Mouse (Mus musculus) forebrain, embryonic 14.5 days (tissue): ENCODE results near the gene Cyp2d10. TPM values are rescaled to one million over a fixed set of nuclear protein-coding genes. Genes with fewer than 3 reads are reported as not detected.
A peak's percentile ranks its signal among the peaks of the same experiment; 100 is the strongest.

ENCODE experiments used
- ATAC-seq: fragments of 200-750 bp; cut with Nextera tagmentation; 2 replicates; pipeline ENCODE4 v1.8.0; 2017; ENCODE audit warnings: mild to moderate bottlenecking, moderate library complexity
- DNase-seq: peaks from one replicate; pipeline ENCODE4 v3.0.0-alpha.2; 2015; ENCODE audit warnings: low spot score
- H3K27ac ChIP-seq: fragments of 300-500 bp; sonication (generic); 2 replicates; pipeline ENCODE4 v1.5.1; 2014; ENCODE audit warnings: low read depth, mild to moderate bottlenecking, control low read depth, low read length, moderate library complexity
- H3K27me3 ChIP-seq: fragments of 300-500 bp; sonication (generic); replicated peaks from 2 replicates; pipeline ENCODE4 v1.6.1; 2014; ENCODE audit warnings: low read length, control low read depth, mixed read lengths; ENCODE audit not compliant: control insufficient read depth, insufficient read depth
- H3K36me3 ChIP-seq: fragments of 300-500 bp; sonication (generic); 2 replicates; pipeline ENCODE4 v1.6.1; 2014; ENCODE audit warnings: low read length, control low read depth; ENCODE audit not compliant: control insufficient read depth, insufficient read depth
- H3K4me1 ChIP-seq: fragments of 300-500 bp; sonication (generic); 2 replicates; pipeline ENCODE4 v1.6.1; 2014; ENCODE audit warnings: antibody characterized with exemption, low read length, control low read depth; ENCODE audit not compliant: control insufficient read depth, insufficient read depth
- H3K4me2 ChIP-seq: fragments of 300-500 bp; sonication (generic); 2 replicates; pipeline ENCODE4 v1.6.1; 2014; ENCODE audit warnings: mild to moderate bottlenecking, control low read depth, low read length
- H3K4me3 ChIP-seq: fragments of 300-500 bp; sonication (generic); 2 replicates; pipeline ENCODE4 v1.5.1; 2014; ENCODE audit warnings: low read depth, low read length, control low read depth
- H3K9ac ChIP-seq: fragments of 300-500 bp; sonication (generic); 2 replicates; pipeline ENCODE4 v1.6.1; 2014; ENCODE audit warnings: mild to moderate bottlenecking, low read length, control low read depth, moderate library complexity
- H3K9me3 ChIP-seq: fragments of 300-500 bp; sonication (generic); replicated peaks from 2 replicates; pipeline ENCODE4 v1.6.1; 2016; ENCODE audit warnings: low read length, control low read depth, mixed read lengths; ENCODE audit not compliant: control insufficient read depth
- WGBS: fragments of 180-500 bp; shearing (Covaris S2); extraction: QIAGEN DNeasy Blood & Tissue Kit; methylation state at CpG from one replicate; pipeline ENCODE4 v1.1.7; 2014; 5-methylcytosine and 5-hydroxymethylcytosine counted together
- microRNA-seq: library from miRNA; unstranded; fragments of <30 nt; microRNA quantifications from one replicate; pipeline ENCODE4, GENCODE M21; 2016
- polyA plus RNA-seq: library from polyadenylated mRNA; unstranded; fragments of >200 nt; fragmentation: Nextera tagmentation; extraction: Ambion mirVana; gene quantifications from 2 replicates; pipeline ENCODE4 v1.2.1, GENCODE M21; 2014

Gene Cyp2d10
- polyA plus RNA-seq, 1 experiment from 2014 or later = not detected

DNA sequence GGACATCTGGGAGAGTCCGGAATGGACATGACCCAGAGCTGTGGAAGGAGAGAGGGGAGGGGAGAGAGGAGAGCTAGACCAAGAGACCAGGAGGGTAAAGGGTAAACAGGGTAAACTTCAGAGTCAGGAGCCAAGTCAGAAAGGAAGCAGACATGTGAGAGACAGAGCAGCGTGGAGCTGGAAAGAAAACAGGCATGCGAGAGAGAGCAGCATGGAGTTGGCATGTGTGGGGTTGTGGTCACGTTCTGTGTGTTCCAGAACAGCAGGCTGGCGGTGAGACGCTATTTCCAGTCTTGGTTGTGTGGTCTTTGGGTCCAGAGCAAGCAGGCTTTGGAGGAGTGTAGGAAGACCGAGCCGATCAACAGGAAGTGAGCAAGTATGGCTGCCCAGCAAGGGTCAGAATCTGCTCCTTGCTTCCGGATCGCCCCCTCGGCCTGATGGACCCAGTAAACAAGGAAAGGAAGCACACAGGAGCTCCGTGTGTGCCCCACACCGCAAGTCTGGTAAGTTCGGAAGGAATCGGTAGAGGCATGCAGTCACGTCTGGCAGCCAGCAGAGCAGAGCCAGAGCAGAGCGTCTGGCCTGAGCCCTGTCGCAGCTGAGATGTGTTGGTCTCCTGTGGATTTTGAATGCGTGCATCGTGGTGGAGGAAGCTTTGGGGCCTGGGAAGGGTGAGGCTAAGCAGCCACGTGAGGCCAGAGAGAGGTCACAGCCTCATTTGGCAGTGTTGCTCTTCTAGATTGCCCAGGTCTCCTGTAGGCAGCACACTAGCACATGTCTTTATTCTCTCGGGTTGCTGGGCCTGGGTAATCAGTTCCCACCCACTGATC is 48.3 kb downstream of the Cyp2d10 start:
- Histone ChIP-seq H3K4me3 (no peak overlapping the region), H3K4me2 (no peak overlapping the region), H3K36me3 (no peaks in the 10 kb centered on the region), H3K4me1 (peaks cover 3% of the 10 kb centered on the region; the same call in 1 of the 2 replicates), H3K9me3 (no peaks in the 10 kb centered on the region), H3K27me3 (no peaks in the 10 kb centered on the region), H3K9ac (no peak overlapping the region), H3K27ac (no peak overlapping the region)
- no peak for ATAC-seq
- WGBS = 69% methylated on average over 22 of the region's 22 CpGs
- DNase-seq = no peak

DNA sequence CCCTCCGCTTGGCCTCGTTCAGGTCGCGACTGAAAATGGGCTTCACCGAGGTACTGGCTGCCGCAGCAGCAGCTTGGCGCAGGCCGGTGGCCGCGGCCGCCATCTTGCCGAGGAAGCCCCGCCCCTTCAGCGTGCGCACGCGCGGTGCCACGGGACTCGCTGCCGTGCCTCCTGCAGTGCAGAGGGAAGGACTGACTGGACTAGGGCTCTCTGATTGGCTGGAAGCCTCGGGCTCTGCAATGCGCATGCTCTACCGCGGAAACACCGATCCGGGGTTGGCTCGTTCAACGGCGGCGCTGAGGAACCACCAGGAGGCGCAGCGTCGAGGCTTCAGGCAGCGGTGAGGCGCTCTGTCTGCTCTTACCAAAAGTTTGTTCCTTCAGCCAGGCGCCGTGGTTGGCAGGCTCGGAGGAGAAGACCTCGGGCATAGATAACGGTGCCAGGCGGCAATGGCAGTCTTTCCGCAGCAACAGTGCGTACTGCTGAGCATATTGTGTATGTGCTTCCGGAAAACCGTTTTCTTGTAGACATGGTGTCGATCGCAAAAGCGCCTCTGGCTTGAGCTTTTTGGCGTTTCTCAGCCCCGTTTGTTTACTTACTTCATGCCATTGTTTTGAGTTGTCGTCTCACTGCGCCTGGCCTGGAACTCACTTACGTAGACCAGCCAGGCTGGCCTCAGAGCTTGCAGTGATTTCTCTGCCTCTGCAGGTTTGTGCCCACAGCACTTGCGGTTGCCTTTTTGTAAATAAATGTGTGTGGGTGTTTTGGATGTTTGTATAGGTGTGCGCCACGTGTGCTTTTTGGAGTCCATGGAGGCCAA is 52.7 kb downstream of the Cyp2d10 start, which contains the start of gene Ndufa6:
Ndufa6 (minus strand) TSS at position 197 of the 820 bp plus-strand sequence.
- Histone ChIP-seq H3K4me3 (peak within 1 kb of the TSS; percentile 92), H3K27me3 (no peaks in the 10 kb centered on the region), H3K36me3 (peaks cover 19% of the 10 kb centered on the region), H3K4me1 (peaks cover 12% of the 10 kb centered on the region), H3K4me2 (peak within 1 kb of the TSS; percentile 84), H3K27ac (peak within 1 kb of the TSS; percentile 84), H3K9ac (peak within 1 kb of the TSS; percentile 98), H3K9me3 (no peaks in the 10 kb centered on the region)
- WGBS = under 1% methylated on average over 57 of the region's 57 CpGs
- peak; percentile 99 for DNase-seq
- ATAC-seq = peak; percentile 100

DNA sequence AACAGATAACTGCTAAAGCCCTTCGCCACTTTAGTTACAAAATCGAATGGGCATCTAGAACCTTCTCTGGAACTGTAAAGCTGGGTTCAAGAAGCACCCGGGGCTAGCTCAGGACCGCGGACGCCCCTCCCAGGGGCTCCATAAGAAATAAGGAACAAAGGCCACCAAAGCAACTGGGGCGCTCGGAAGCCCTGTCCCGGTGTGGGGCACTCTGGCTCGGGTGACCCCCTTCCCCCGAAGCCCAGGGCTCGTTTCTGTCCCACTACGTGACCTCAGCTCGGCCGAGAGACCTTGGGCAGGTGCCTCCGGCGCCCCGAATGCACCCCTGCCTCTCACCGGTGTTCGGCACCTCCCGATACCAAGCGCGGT is 53.3 kb downstream of the Cyp2d10 start:
- Histone ChIP-seq H3K9ac (peak overlapping the region; percentile 98), H3K4me1 (peaks cover 12% of the 10 kb centered on the region), H3K9me3 (no peaks in the 10 kb centered on the region), H3K27me3 (no peaks in the 10 kb centered on the region), H3K36me3 (peaks cover 25% of the 10 kb centered on the region), H3K27ac (peak overlapping the region; percentile 84), H3K4me3 (peak overlapping the region; percentile 92), H3K4me2 (peak overlapping the region; percentile 84)
- DNase-seq = no peak
- ATAC-seq = peak; percentile 57; the same call in 1 of the 2 replicates
- WGBS = 1% methylated on average over 23 of the region's 23 CpGs

DNA sequence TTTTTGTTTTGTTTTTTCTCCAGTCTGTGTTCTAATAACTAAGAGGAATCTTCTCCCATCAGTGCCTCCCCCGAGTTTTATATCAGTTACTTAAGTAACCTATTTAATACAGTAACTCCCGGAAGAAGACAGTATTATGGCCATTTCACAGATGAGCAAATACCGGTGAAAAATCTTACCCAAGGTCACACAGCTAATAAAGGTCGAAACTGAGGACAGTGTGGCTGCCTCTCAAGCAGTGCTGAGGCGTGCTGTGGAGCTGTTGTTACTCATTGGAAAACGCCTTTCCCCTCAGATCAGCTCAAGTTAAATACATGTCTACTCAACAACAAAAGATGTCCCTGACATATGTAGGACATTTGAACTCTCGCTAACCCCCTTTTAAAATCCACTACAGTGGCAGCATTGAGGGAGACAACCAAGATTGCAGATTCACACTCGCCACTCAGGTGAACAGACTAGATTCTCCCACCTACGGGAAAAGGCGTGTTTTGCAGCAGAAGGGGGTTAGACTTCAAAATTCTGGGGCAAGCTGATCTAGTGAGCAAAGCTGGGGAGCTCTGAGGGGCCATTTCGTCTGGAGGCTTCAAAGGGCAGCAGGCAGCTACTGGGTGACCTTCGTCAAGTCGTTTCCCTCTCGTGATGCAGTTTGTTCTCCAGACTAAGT is 53.8 kb downstream of the Cyp2d10 start:
- no peaks in the 10 kb centered on the region for H3K9me3 ChIP-seq
- no peak for DNase-seq

More for the DNA sequence above, 53.8 kb downstream of the Cyp2d10 start:
- H3K27ac ChIP-seq = no peak overlapping the region; the same call in 1 of the 2 replicates
- ATAC-seq = no peak
- peaks cover 12% of the 10 kb centered on the region for H3K4me1 ChIP-seq
- peak overlapping the region; percentile 98 for H3K9ac ChIP-seq
- peak overlapping the region; percentile 92 for H3K4me3 ChIP-seq
- H3K27me3 ChIP-seq = no peaks in the 10 kb centered on the region
- H3K4me2 ChIP-seq = peak overlapping the region; percentile 84
- 29% methylated on average over 14 of the region's 14 CpGs for WGBS
- H3K36me3 ChIP-seq = peaks cover 30% of the 10 kb centered on the region

Small RNA genes lying within 50 kb of the gene (microRNA-seq; reads per million reads assigned to microRNA genes)
- gene Gm25990 = not detected
- gene Gm27331 = not detected
- gene Gm27622 = not detected
- not detected for gene Mir7684

Other genes starting within 250 kb of the Cyp2d10 start
- 0.61 and 0.77 TPM in 2 replicates for gene Shisa8, start 194.4 kb downstream of the Cyp2d10 start, polyA plus RNA-seq
- gene Tnfrsf13c, start 182.8 kb downstream of the Cyp2d10 start, polyA plus RNA-seq = 0.14 and 0.19 TPM in 2 replicates
- gene Cenpm, start 162.4 kb downstream of the Cyp2d10 start, polyA plus RNA-seq = 42.4 and 63.9 TPM in 2 replicates
- 13.2 and 19.3 TPM in 2 replicates for gene 1500009C09Rik, start 154.8 kb downstream of the Cyp2d10 start, polyA plus RNA-seq
- 225 and 276 TPM in 2 replicates for gene Sept3, start 132.3 kb downstream of the Cyp2d10 start, polyA plus RNA-seq
- not detected in 2 replicates for gene Wbp2nl, start 108.2 kb downstream of the Cyp2d10 start, polyA plus RNA-seq
- 27.5 and 29.6 TPM in 2 replicates for gene Naga, start 68.3 kb downstream of the Cyp2d10 start, polyA plus RNA-seq
- 0.63 and 0.80 TPM in 2 replicates for gene Pheta2, start 68.3 kb downstream of the Cyp2d10 start, polyA plus RNA-seq
- 296 and 326 TPM in 2 replicates for gene Smdt1, start 68.2 kb downstream of the Cyp2d10 start, polyA plus RNA-seq
- 302 and 403 TPM in 2 replicates for gene Ndufa6, start 52.9 kb downstream of the Cyp2d10 start, polyA plus RNA-seq
- gene Cyp2d22, start 26.9 kb downstream of the Cyp2d10 start, polyA plus RNA-seq = 0.63 and 1.2 TPM in 2 replicates
- gene Cyp2d11, start 13.2 kb downstream of the Cyp2d10 start, polyA plus RNA-seq = not detected in 2 replicates
- not detected in 2 replicates for gene Cyp2d9, start 26.2 kb upstream of the Cyp2d10 start, polyA plus RNA-seq
- not detected in 2 replicates for gene Cyp2d12, start 147.9 kb upstream of the Cyp2d10 start, polyA plus RNA-seq
- gene Cyp2d34, start 213.8 kb upstream of the Cyp2d10 start, polyA plus RNA-seq = not detected in 2 replicates